Mouse (Mus musculus) megakaryocyte, adult 5-6 weeks (primary cell): ENCODE results near the gene St6galnac6. TPM values are rescaled to one million over a fixed set of nuclear protein-coding genes. Genes with fewer than 3 reads are reported as not detected.

Source experiments
- ATAC-seq: 2 replicates; pipeline ENCODE4 v1.8.0; 2016; ENCODE audit warnings: mild to moderate bottlenecking, inconsistent platforms; ENCODE audit not compliant: poor library complexity, severe bottlenecking
- total RNA-seq, 2 experiments: library from RNA; stranded (forward) in 1 of 2; stranded (reverse) in 1 of 2; fragments of 153-499, 151-499 nt in 1 of 2; fragments of 221-1000, 200-1000 nt in 1 of 2; gene quantifications; 2 replicates each; pipeline versions ENCODE4 v1.2.3 to v1.2.4; 2015 to 2017

The St6galnac6 gene
- total RNA-seq (2015) (8.2 and 8.6 TPM in 2 replicates), total RNA-seq (2017) (13.1 and 13.3 TPM in 2 replicates)

- ATAC-seq = no peak
These were observed at the start of gene St6galnac6 for GRCm38 (mm10) chr2:32599409-32599808. Gene St6galnac6 (plus strand): TSS chr2:32599709.

- ATAC-seq = no peak
These were observed 49.7 kb upstream of the St6galnac6 start for GRCm38 (mm10) chr2:32549764-32550163.

DNA sequence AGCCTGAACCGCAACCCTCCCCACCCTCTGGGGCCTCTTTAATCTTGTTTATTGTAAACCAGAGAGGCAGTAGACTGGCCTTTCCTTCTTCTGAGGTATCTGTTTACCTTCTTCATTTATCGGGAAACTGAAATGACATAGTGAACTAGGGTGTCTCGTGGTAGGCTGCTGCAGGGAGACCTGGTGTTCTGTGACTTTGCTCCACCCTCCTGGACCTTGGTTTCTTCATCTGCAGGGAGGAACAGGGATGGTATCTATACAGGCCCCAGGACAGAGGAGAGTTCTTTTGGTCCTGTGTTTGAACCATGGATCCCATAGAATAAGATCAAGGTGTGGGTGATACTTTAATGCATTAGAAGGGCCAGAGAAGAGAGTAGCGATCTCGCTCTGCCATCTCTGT is 48.3 kb upstream of the St6galnac6 start:
- no peak for ATAC-seq

DNA sequence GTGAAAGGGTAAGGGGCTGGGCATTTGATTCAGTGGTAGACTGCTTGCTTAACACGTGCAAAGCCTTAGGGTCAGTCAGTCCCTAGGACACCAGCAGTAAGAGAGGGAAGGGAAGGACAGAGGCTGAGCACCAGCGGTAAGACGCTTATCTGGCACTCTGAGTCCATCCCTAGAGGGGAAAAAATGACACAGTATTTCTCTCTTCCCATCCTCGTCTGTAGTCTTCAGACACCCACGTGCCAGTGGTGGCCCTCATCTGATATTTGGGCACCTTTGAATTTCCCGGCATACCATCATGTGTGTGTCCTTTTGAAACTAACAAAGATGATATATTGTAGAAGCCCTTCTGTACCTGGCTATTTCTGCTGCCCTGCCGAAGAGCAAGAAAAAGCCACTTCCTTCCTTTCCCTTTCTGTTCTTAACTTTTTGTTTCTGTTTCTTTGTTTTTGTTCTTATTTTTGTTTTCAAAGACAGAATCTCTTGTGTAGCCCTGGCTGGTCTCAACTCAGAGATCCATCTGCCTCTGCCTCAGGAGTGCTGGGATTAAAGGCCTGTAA is 45.8 kb upstream of the St6galnac6 start:
- no peak for ATAC-seq

GRCm38 (mm10) chr2:32555484-32555883 is 44.0 kb upstream of the St6galnac6 start:
- no peak for ATAC-seq

DNA sequence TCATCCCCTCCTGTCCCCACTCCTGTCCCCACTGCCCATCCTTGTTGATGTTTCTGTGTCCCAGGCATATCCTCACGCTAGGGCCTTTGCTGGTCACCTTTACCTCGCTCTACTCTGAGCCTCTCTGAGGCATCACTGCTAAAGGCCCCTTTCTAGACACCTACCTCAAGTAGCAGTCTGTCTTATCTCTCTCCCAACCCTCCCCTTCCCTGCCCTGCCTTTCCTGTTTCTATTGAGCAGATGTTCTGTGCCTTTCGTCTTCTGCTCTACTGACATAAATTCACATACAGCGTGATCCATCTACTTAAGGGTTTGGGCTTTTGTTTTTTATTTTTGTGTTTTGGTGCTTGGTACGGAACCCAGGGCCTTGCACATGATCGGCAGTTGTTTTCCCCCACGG is 43.5 kb upstream of the St6galnac6 start:
- ATAC-seq = no peak

GRCm38 (mm10) chr2:32559570-32559969 is 39.9 kb upstream of the St6galnac6 start:
- no peak for ATAC-seq

- ATAC-seq = peak; percentile 56
These were observed 32.9 kb upstream of the St6galnac6 start for GRCm38 (mm10) chr2:32566536-32567063.

- no peak for ATAC-seq
These were observed 31.4 kb upstream of the St6galnac6 start for GRCm38 (mm10) chr2:32568149-32568548.

DNA sequence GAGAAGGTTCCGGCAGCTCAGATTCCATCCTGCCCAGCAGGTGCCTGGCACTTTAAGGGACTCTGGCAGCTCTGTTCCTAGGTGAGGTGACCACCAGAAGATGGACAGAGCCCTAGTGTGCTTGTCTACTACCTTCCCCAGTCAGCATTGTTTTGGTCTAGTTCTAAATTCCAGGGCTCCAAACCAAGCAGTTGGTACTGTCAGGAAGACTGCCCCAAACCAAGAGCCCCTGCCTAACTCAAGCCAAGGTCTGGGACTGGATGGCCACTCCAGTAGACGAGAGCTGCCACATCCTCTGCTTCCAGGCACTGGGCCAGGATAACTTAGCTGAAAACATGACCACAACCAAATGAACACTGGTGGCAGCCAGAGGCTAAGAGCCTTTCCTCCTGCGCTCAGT is 30.6 kb upstream of the St6galnac6 start:
- no peak for ATAC-seq

- ATAC-seq = peak; percentile 94
These were observed 28.6 kb upstream of the St6galnac6 start, which contains the start of gene Dpm2 for GRCm38 (mm10) chr2:32570698-32571494. Gene Dpm2 (plus strand): TSS chr2:32570858.

DNA sequence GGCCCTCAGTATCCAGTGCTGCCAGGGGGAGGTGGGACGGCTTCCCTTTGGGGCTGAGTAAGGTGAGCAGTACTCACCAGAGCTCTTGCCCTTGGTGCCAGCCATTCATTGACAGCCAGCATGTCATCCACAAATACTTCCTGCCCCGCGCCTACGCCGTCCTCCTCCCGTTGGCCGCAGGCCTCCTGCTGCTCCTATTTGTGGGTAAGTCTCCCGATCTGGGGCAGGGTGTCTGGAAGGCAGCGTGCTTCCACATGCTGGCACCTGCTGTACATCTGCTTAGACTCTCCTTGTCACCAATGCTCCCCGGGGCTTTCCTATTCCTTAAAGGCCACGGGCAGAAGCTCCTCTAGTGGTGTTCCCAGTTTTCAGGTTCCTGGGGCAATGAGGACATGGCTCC is 27.3 kb upstream of the St6galnac6 start:
- ATAC-seq = no peak

GRCm38 (mm10) chr2:32574497-32574896 is 25.0 kb upstream of the St6galnac6 start, which contains the start of gene Pip5kl1:
Gene Pip5kl1 (plus strand): TSS chr2:32574797.
- ATAC-seq = no peak

DNA sequence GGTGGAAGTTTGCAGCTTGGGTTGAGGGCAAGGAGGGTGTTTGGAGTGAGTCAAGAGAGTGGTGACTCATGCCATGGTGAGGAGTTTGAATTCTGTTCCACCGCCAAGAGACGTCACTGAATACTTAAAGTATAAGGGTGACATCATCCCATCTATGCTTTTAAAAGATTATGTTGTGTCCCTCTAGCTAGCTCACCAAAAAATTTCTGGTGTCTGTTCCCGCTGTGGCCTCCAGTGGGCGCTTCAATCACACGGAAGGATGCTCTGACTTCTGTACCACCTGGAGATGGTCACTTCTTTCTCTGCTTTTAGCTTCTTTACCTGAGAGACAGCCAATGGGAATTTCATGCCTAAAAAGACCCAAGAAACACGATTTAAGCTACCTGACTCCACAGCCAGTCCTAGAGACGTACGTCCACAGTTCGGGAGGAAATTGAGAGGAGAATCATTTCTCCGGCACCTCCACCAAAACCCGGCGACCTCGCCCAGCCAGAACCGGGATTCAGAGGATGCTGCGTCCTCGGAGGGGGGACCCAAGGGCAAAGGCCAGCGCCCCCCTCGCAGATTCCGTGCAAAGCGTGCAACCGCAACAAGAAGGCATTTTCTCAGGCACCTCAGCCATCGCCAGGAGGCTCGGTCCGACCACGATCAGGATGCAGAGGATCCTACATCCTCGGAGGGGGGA is 24.5 kb upstream of the St6galnac6 start:
- peak; percentile 38; the same call in 1 of the 2 replicates for ATAC-seq

GRCm38 (mm10) chr2:32575586-32576160 is 23.8 kb upstream of the St6galnac6 start, which contains the start of gene 9430097D07Rik:
Gene 9430097D07Rik (minus strand): TSS chr2:32575684.
- no peak for ATAC-seq

DNA sequence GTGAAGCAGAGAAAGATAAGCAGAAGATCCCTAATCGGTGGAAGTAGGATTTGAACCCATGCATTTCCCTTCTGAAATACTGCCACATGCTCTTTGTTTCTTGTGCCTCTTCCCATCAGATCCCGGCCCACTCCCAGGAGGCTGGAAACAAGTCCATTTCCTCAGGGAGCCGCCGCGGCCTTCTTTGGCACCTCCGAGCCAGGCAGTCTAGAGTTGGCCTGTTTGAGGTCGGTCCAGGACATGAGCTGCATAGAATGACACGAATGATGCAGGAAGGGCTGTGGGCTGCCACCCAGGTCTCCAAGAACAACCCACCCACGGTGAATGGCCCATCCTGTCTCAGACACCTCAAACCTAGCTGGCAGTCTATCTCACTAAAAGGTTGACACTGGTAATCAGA is 23.0 kb upstream of the St6galnac6 start:
- ATAC-seq = no peak

GRCm38 (mm10) chr2:32578146-32579046 is 21.1 kb upstream of the St6galnac6 start:
- no peak for ATAC-seq

DNA sequence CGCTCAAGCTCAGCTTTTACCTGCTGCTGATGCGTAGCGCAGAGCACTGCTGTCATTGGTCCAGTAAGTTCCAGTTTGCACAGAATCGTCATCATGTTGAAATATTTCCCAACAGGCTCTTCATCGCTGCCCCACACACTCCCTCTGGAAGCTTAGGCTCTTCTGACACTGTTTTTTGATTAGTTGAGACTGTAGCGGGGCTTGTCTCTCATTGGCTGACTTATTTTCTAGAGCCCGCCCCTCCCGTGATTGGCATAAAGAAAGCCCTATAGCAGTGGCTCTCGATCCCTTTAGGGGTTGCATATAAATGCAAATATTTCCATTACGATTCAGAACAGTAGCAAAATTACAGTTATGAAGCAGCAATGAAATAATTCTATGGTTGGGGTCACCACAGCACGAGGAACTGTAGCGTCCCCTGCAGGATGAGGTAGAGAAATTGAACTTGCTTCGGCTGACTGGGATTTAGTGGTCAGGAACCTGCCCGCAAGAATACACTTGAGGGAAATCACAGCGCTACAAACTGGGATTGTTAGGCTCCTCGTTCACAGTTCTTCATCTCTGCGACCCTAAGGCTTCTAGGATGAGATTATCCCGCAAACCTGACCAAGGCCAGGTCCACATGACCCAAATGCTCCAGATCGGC is 17.9 kb upstream of the St6galnac6 start:
- ATAC-seq = no peak
